Mouse (Mus musculus) liver, embryonic 14 days (tissue): ENCODE data around the gene Gtf2e1. TPM values are rescaled to one million over a fixed set of nuclear protein-coding genes. Genes with fewer than 3 reads are reported as not detected.

ENCODE experiments used
- polyA plus RNA-seq: library from polyadenylated mRNA; depleted of rRNA; stranded (reverse); fragments of >200 nt; gene quantifications from 2 replicates; pipeline ENCODE4 v1.2.3, GENCODE M21; 2012; rRNA removed

Gene Gtf2e1
- polyA plus RNA-seq: 6.6 and 7.5 TPM in 2 replicates

GRCm38 (mm10) chr16:37539611-37540580 is at the start of gene Gtf2e1, which contains the start of gene Rabl3:
TSS of gene Gtf2e1 (minus strand) at chr16:37539789.
TSS of gene Rabl3 (plus strand) at chr16:37539885.

GRCm38 (mm10) chr16:37579994-37580393 is 40.4 kb upstream of the Gtf2e1 start, which contains the start of gene Hgd:
TSS of gene Hgd (plus strand) at chr16:37580153.

Other genes with a start within 250 kb of the Gtf2e1 start
- gene Stxbp5l, start 154.8 kb downstream of the Gtf2e1 start, polyA plus RNA-seq: 0.01 TPM in 1 of 2 replicates, not detected in the other
- 4.8 and 5.2 TPM in 2 replicates for gene Rabl3, start 96 bp upstream of the Gtf2e1 start, polyA plus RNA-seq
- 19.5 and 23.8 TPM in 2 replicates for gene Hgd, start 40.4 kb upstream of the Gtf2e1 start, polyA plus RNA-seq
- gene Ndufb4, start 114.7 kb upstream of the Gtf2e1 start, polyA plus RNA-seq: 32.0 and 35.7 TPM in 2 replicates
- gene Fstl1, start 237.1 kb upstream of the Gtf2e1 start, polyA plus RNA-seq: 9.9 and 13.3 TPM in 2 replicates